Mouse (Mus musculus) brain, embryonic 14.5 days (tissue): ENCODE results near the gene Gm5797.
"Not testable (repeated sequence)": the region's sequence is repeated elsewhere in the genome, so short reads cannot be mapped to it uniquely, and the experiment has no call there.

ENCODE experiments used
- CTCF ChIP-seq: fragments of 200-500 bp; IDR thresholded peaks from 2 replicates; pipeline ENCODE4 v1.5.1; 2012; ENCODE audit warnings: inconsistent platforms, mild to moderate bottlenecking, moderate library complexity, borderline replicate concordance; ENCODE audit not compliant: insufficient read depth, insufficient read length; ENCODE audit errors: extremely low read depth
- POLR2A ChIP-seq: fragments of 200-500 bp; IDR thresholded peaks from 2 replicates; pipeline ENCODE4 v1.6.1; 2012; ENCODE audit warnings: mild to moderate bottlenecking, inconsistent platforms, borderline replicate concordance; ENCODE audit not compliant: poor library complexity, insufficient read depth, insufficient read length, severe bottlenecking; ENCODE audit errors: extremely low read depth

GRCm38 (mm10) chr14:7315093-7315492 lies 17.1 kb downstream of the Gm5797 start:
- not testable (repeated sequence) for TF ChIP-seq CTCF, POLR2A
